Mouse (Mus musculus): ENCODE measurements around the gene Ninl. TPM values are rescaled to one million over a fixed set of nuclear protein-coding genes. Genes with fewer than 3 reads are reported as not detected.

Ninl gene
- polyA plus RNA-seq, 1 experiment from 2014 or later, result 13.7 TPM

DNA sequence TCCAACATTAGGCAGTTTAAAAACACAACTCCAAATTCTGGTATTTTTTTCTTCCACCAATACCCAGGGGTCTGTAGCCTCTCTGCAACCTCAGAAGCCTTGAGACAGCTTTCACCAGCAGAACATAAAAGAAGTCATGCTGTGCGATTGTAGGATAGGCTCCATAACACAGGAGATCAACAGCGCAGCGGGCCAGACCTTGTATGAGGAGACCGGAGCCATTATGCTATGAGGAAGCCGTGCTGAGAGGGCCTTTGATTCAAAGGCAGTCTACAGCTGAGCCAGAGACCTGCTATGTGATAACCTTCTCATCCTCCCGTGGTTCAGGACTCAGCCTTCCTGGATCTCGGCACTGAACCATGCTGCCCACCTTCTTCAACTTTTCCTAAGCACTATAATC is 67.3 kb downstream of the Ninl start:
- ATAC-seq (ENCODE audit: insufficient number of reproducible peaks, insufficient read depth, low FRiP score, low TSS enrichment), result no peak
- Histone ChIP-seq H3K9me3 (no peaks in the 10 kb centered on the region), H3K4me1 (no peaks in the 10 kb centered on the region), H3K36me3 (peaks cover 36% of the 10 kb centered on the region), H3K4me3 (no peak overlapping the region), H3K27me3 (no peaks in the 10 kb centered on the region), H3K9ac (no peak overlapping the region), H3K4me2 (replicated peaks) (no peak overlapping the region), H3K27ac (no peak overlapping the region)
- WGBS, result 88% methylated on average over 7 of the region's 7 CpGs

GRCm38 (mm10) chr2:150969231-150969630 is 70.0 kb downstream of the Ninl start:
- Histone ChIP-seq H3K4me3 (no peak overlapping the region), H3K4me1 (no peaks in the 10 kb centered on the region), H3K36me3 (peaks cover 39% of the 10 kb centered on the region), H3K9me3 (no peaks in the 10 kb centered on the region), H3K27me3 (no peaks in the 10 kb centered on the region), H3K9ac (no peak overlapping the region), H3K4me2 (replicated peaks) (no peak overlapping the region), H3K27ac (no peak overlapping the region)
- 93% methylated on average over 2 of the region's 2 CpGs for WGBS
- ATAC-seq (ENCODE audit: insufficient number of reproducible peaks, insufficient read depth, low FRiP score, low TSS enrichment), result no peak

DNA sequence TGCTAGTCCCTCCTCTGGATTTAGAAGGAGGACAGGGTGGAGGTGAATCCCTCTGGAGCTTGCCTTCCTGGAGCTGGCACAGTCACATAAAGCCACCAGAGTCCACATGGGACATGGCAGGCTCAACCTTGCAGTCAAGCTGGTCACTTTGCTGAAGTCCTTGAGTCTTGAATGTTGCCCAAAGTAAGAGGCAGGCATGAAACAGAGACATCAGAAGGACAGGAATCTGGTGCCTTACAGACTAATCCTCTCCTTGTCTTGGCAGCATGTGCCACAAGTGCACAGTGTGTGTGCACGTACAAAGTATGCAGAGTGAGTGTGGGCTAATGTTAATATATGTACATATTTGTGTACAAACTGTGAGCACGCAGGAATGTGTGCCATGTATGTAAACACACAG is 71.7 kb downstream of the Ninl start:
- Histone ChIP-seq H3K9me3 (no peaks in the 10 kb centered on the region), H3K4me3 (no peak overlapping the region), H3K27ac (no peak overlapping the region), H3K4me1 (no peaks in the 10 kb centered on the region), H3K27me3 (no peaks in the 10 kb centered on the region), H3K4me2 (replicated peaks) (no peak overlapping the region), H3K9ac (no peak overlapping the region), H3K36me3 (peaks cover 29% of the 10 kb centered on the region)
- WGBS, result 91% methylated on average over 2 of the region's 2 CpGs
- no peak for ATAC-seq (ENCODE audit: insufficient number of reproducible peaks, insufficient read depth, low FRiP score, low TSS enrichment)

DNA sequence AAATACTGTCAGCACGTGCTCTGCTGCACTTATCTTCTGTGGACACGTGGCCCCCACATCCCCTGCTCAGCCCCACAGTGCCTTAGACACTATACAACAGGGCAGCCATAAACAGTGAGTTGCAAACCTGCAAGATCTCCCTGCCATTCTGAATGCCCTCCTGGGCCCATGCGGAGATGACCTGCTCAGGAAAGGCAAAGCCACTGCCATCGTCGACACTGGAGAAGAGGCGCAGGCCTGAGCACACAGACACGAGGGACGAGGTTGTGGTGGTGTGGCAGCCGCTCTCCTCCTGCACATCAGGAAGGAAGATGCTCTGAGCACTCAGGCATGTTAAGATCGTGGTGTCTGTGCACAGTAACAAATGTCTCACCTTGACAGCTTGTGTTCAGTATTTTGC is 73.2 kb downstream of the Ninl start:
- 93% methylated on average over 10 of the region's 10 CpGs for WGBS
- Histone ChIP-seq H3K27ac (no peak overlapping the region), H3K36me3 (peaks cover 29% of the 10 kb centered on the region), H3K9me3 (no peaks in the 10 kb centered on the region), H3K9ac (no peak overlapping the region), H3K27me3 (no peaks in the 10 kb centered on the region), H3K4me2 (replicated peaks) (no peak overlapping the region), H3K4me1 (no peaks in the 10 kb centered on the region), H3K4me3 (no peak overlapping the region)
- ATAC-seq (ENCODE audit: insufficient number of reproducible peaks, insufficient read depth, low FRiP score, low TSS enrichment), result no peak

DNA sequence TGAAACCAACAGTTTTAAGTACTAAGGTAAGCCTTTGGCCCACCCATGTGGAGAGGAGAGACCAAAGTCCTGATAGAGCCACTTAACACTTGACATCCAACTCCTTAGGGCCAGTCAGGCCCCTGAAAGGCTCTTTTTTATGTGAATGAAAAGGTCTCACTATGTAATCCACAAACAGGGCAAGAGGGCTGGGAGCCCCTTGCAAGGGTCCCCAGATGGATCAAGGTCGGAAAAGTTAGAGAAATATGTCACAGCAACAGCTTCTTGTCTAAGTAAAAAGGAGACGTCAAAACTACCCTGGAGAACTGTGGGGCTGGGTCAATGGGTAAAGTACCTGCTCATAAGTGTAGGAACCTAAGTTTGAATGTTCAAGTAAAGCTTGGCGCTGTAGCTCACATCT is 74.5 kb downstream of the Ninl start:
- Histone ChIP-seq H3K4me2 (replicated peaks) (no peak overlapping the region), H3K36me3 (peaks cover 39% of the 10 kb centered on the region), H3K4me1 (no peaks in the 10 kb centered on the region), H3K9ac (no peak overlapping the region), H3K27me3 (no peaks in the 10 kb centered on the region), H3K27ac (no peak overlapping the region), H3K4me3 (no peak overlapping the region), H3K9me3 (no peaks in the 10 kb centered on the region)
- no peak for ATAC-seq (ENCODE audit: insufficient number of reproducible peaks, insufficient read depth, low FRiP score, low TSS enrichment)
- 85% methylated on average over 3 of the region's 3 CpGs for WGBS

DNA sequence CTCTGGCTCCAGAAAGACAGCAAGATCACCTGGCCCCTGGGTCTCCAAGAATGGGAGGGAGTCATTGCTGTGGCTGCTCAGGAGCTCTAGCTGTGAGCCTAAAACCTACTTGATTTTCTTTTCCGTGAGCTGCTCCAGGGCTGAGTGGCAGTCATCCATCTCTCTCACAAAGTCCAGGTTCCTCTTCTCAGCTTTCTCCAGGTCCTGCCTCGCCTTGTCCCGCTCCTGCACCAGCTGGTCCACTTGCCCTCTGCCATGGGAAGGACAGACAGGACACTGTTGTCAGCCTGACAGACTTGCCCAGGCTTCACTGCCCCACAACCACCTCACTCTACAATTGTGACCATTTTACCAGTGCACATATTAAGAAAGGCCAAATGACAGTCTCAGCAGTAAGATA is 75.9 kb downstream of the Ninl start:
- H3K4me2 ChIP-seq (replicated peaks), result no peak overlapping the region
- no peaks in the 10 kb centered on the region for H3K27me3 ChIP-seq
- no peak for ATAC-seq (ENCODE audit: insufficient number of reproducible peaks, insufficient read depth, low FRiP score, low TSS enrichment)
- no peak overlapping the region for H3K4me3 ChIP-seq
- no peaks in the 10 kb centered on the region for H3K9me3 ChIP-seq
- 86% methylated on average over 3 of the region's 3 CpGs for WGBS
- H3K27ac ChIP-seq, result no peak overlapping the region
- peaks cover 46% of the 10 kb centered on the region for H3K36me3 ChIP-seq
- no peaks in the 10 kb centered on the region for H3K4me1 ChIP-seq
- no peak overlapping the region for H3K9ac ChIP-seq

DNA sequence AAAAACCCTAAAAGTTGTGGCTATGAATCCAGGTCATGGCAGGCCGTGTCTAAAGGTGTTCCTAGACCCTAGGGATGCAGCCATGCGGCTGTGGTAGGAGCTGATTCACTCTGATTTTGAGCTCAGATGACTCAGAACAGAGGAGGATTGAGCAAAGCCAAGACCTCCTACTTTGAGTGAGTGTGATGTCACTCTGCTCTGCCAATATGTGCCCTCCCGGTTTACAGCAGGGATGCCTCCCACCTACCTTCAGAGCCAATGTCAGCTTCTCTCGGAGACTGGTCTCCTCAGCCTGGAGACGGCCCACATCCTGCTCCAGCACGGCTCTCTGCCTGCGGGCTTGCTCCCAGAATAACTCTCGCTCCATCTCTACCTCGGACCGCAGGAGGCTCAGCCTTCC is 79.7 kb downstream of the Ninl start:
- Histone ChIP-seq H3K36me3 (peaks cover 54% of the 10 kb centered on the region), H3K4me1 (no peaks in the 10 kb centered on the region), H3K4me2 (replicated peaks) (no peak overlapping the region), H3K27ac (no peak overlapping the region), H3K9ac (no peak overlapping the region), H3K4me3 (no peak overlapping the region), H3K27me3 (no peaks in the 10 kb centered on the region), H3K9me3 (no peaks in the 10 kb centered on the region)
- ATAC-seq (ENCODE audit: insufficient number of reproducible peaks, insufficient read depth, low FRiP score, low TSS enrichment), result no peak
- WGBS, result 88% methylated on average over 10 of the region's 10 CpGs

DNA sequence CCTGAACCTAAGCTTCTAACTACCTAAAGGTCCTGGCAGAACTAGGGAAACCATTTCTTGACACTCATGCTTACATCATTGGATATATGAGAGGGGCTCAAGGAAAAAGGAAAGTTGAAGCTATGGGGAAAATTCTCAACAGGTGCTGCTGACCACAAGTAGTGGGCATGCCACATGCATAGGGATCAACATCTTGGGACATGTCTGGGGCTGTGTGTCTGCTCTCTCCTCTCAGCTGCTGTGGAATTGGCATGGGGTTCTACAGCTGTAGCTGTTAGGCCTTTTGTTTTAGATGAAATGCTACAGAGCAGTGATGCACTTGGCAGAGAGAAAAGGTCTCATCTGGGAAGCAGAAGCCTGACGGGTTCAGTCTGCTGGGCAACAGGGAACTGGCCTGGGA is 83.3 kb downstream of the Ninl start:
- no peaks in the 10 kb centered on the region for H3K9me3 ChIP-seq
- H3K9ac ChIP-seq, result no peak overlapping the region
- no peak overlapping the region for H3K4me3 ChIP-seq
- 81% methylated on average over 1 of the region's 1 CpGs for WGBS
- H3K27ac ChIP-seq, result no peak overlapping the region
- H3K27me3 ChIP-seq, result no peaks in the 10 kb centered on the region
- no peaks in the 10 kb centered on the region for H3K4me1 ChIP-seq
- H3K36me3 ChIP-seq, result peaks cover 68% of the 10 kb centered on the region
- no peak for ATAC-seq (ENCODE audit: insufficient number of reproducible peaks, insufficient read depth, low FRiP score, low TSS enrichment)
- H3K4me2 ChIP-seq (replicated peaks), result no peak overlapping the region

DNA sequence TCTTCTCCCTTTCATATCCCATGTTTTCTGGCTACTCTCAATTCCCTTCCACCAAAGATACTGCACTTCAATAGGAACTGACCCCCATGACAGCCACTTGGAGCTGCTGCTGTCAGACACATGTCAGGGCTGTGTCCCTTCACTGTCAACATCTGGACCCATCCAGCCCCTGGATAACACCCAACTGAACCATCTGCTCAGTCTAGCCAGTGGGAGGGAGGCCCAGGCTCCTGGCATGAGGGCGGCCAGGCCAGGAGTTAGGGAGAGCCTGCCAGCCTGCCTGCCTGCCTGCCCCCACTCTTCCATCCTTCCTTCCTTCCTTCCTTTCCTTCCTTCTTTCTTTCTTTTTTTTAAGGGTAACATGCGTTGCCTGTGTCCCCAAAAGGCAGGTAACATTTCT is 88.0 kb downstream of the Ninl start:
- Histone ChIP-seq H3K27me3 (no peaks in the 10 kb centered on the region), H3K4me2 (replicated peaks) (no peak overlapping the region), H3K36me3 (peaks cover 51% of the 10 kb centered on the region), H3K4me3 (no peak overlapping the region), H3K4me1 (no peaks in the 10 kb centered on the region), H3K27ac (no peak overlapping the region), H3K9ac (no peak overlapping the region), H3K9me3 (no peaks in the 10 kb centered on the region)
- no peak for ATAC-seq (ENCODE audit: insufficient number of reproducible peaks, insufficient read depth, low FRiP score, low TSS enrichment)
- 86% methylated on average over 2 of the region's 2 CpGs for WGBS

- H3K9me3 ChIP-seq, result no peaks in the 10 kb centered on the region
- no peaks in the 10 kb centered on the region for H3K4me1 ChIP-seq
- no peak for ATAC-seq (ENCODE audit: insufficient number of reproducible peaks, insufficient read depth, low FRiP score, low TSS enrichment)
- no peaks in the 10 kb centered on the region for H3K27me3 ChIP-seq
- no peak overlapping the region for H3K9ac ChIP-seq
- no peak overlapping the region for H3K4me3 ChIP-seq
- no peak overlapping the region for H3K4me2 ChIP-seq (replicated peaks)
- WGBS, result 93% methylated on average over 6 of the region's 6 CpGs
- H3K27ac ChIP-seq, result no peak overlapping the region
- peaks cover 46% of the 10 kb centered on the region for H3K36me3 ChIP-seq
These were observed 89.1 kb downstream of the Ninl start for GRCm38 (mm10) chr2:150950056-150950455.

DNA sequence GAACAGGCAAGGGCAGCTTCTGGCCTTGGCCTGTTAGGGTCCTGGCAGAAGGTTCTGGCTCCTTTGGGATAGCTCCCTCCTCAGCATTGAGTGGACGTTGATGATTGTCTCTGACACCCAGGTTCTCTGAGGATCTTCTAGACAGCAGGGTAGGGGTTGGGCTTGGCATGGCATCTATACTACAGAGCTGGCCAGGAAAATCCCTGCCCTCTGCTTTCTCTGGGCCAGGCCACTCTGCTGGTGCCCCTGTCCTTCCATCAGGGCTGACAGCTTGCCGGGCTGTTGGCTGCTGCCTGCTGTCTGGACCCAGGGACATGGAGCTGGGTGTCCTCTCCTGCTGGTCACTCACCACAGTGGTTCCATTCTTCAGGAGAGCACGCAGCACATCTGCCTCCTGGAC is 89.5 kb downstream of the Ninl start:
- peaks cover 47% of the 10 kb centered on the region for H3K36me3 ChIP-seq
- WGBS, result 87% methylated on average over 3 of the region's 3 CpGs
- H3K27me3 ChIP-seq, result no peaks in the 10 kb centered on the region

GRCm38 (mm10) chr2:150948786-150949185 is 90.4 kb downstream of the Ninl start:
- H3K27ac ChIP-seq, result no peak overlapping the region
- WGBS, result 87% methylated on average over 5 of the region's 5 CpGs
- H3K9me3 ChIP-seq, result no peaks in the 10 kb centered on the region
- H3K36me3 ChIP-seq, result peaks cover 48% of the 10 kb centered on the region
- no peak for ATAC-seq (ENCODE audit: insufficient number of reproducible peaks, insufficient read depth, low FRiP score, low TSS enrichment)
- H3K27me3 ChIP-seq, result no peaks in the 10 kb centered on the region
- no peak overlapping the region for H3K9ac ChIP-seq
- no peaks in the 10 kb centered on the region for H3K4me1 ChIP-seq
- H3K4me2 ChIP-seq (replicated peaks), result no peak overlapping the region
- H3K4me3 ChIP-seq, result no peak overlapping the region

More for the DNA sequence above, 89.5 kb downstream of the Ninl start:
- Histone ChIP-seq H3K4me3 (no peak overlapping the region), H3K9me3 (no peaks in the 10 kb centered on the region), H3K9ac (no peak overlapping the region), H3K4me2 (replicated peaks) (no peak overlapping the region), H3K27ac (no peak overlapping the region), H3K4me1 (no peaks in the 10 kb centered on the region)
- no peak for ATAC-seq (ENCODE audit: insufficient number of reproducible peaks, insufficient read depth, low FRiP score, low TSS enrichment)

All from embryonic facial prominence, embryonic 12.5 days (tissue).